In the genomic region with DNA sequence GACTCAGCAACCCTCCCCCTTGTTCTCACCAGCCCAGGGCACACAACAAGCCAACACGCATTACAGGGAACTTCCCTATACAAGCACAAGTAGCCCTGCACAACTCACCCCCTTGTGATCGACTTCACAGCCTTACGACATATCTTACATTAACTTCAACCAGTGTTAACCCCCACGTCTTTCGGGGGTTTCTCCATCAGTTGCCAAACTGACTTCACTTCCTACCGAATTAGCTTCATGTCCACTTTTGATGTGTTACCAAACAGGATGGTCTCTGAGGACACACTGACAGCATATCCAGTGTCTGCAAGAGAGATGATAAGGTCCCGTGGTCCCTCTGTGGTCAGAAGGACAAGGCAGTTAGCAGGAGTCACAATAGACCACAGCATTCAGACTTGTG, we compare ENCODE assay signal across 18 mouse cellular contexts. TPM values are rescaled to one million over a fixed set of nuclear protein-coding genes. Genes with fewer than 3 reads are reported as not detected.
DNase-seq lines count a peak whose midpoint lies in the region; ATAC-seq and TF ChIP-seq lines count a peak whose summit lies in the region.
"Had no signal": no experiment of that assay in that cellular context is flagged by ENCODE, and none has a peak within 500 bp of the region (broad histone marks: within the 10 kb centered on the region; RNA-seq: fewer than 3 reads in every experiment).

No protein-coding gene starts in this region.

- no peak overlapping the region for H3K4me3 ChIP-seq in lung, adult 2 months (replicated peaks; ENCODE audit: extremely low read depth, low read depth, low read length)
- H3K4me3 ChIP-seq: embryonic facial prominence, embryonic 12.5 days; forebrain, embryonic 12.5 days; heart, embryonic 12.5 days; hindbrain, embryonic 15.5 days had no signal

- peak; percentile 67 to 84 for ATAC-seq in hematopoietic stem cell, adult 5-6 weeks (replicated peaks in 1 of 2; ENCODE audit: insufficient read depth in 1 of 2, low FRiP score in 2 of 2, low TSS enrichment in 1 of 2, low read depth in 1 of 2, poor library complexity in 2 of 2, severe bottlenecking in 2 of 2)
- peak; percentile 55; the same call in 1 of the 2 replicates for ATAC-seq in neutrophil, adult 5-6 weeks (ENCODE audit: extremely low read depth, insufficient number of reproducible peaks, low FRiP score, poor library complexity, severe bottlenecking)

- TF ChIP-seq CTCF in lung, adult 2 months (IDR thresholded peaks at IDR 0.05; ENCODE audit: insufficient read depth, low read length) = no peak

- 76% methylated on average over 7 of the region's 7 CpGs for WGBS in lung, adult 2 months

- peak; percentile 26 to 36 for DNase-seq in lung, adult 18-20 months
- DNase-seq in lung, adult 2 months = no peak
- DNase-seq in lung, postnatal 10 days = peak; percentile 3
- DNase-seq in heart, postnatal 25 days (ENCODE audit: low spot score) = no peak
- no peak for DNase-seq in embryo, embryonic 10 days (ENCODE audit: low spot score)
- DNase-seq in right cerebral cortex, postnatal 25 days = no peak
- DNase-seq: cerebellum, postnatal 10 days; left cerebral cortex, postnatal 4 days; thymus, adult 2 months had no signal

- TF ChIP-seq POLR2A in lung, adult 2 months (IDR thresholded peaks at IDR 0.05; ENCODE audit: borderline replicate concordance, extremely low read depth, low read depth, low read length) = no peak

- no peaks in the 10 kb centered on the region for H3K4me1 ChIP-seq in lung, adult 2 months (ENCODE audit: control insufficient read depth, insufficient read depth, low read length)
- H3K4me1 ChIP-seq: embryonic facial prominence, embryonic 12.5 days; forebrain, embryonic 12.5 days had no signal

- intact Hi-C loops in heart, postnatal 25 days (cut with DNase I) = no loop called here

RNA-seq across cellular contexts. Expression of gene Pik3cb, which starts 41.7 kb away (rescaled TPM):
- polyA plus RNA-seq in lung, adult 2 months (2012; rRNA removed) = 6.4 and 11.1 TPM in 2 replicates
- total RNA-seq in hematopoietic stem cell, adult 5-6 weeks (2017) = 4.2 and 5.3 TPM in 2 replicates
- total RNA-seq in neutrophil, adult 5-6 weeks (2017) = 7.9 and 8.0 TPM in 2 replicates
- total RNA-seq in heart, postnatal 25 days (2021) = 10 to 100 TPM in 1 of 2 experiments, 1 to 10 TPM in 1; 9.2 to 10.1 TPM

RNA-seq across cellular contexts. Expression of gene Faiml, which starts 54.9 kb away (rescaled TPM):
- polyA plus RNA-seq in lung, adult 2 months (2012; rRNA removed) = not detected in 2 replicates
- not detected in 2 replicates for total RNA-seq in hematopoietic stem cell, adult 5-6 weeks (2017)
- not detected in 2 replicates for total RNA-seq in neutrophil, adult 5-6 weeks (2017)
- total RNA-seq in heart, postnatal 25 days (2021) = not detected
- total RNA-seq: left cerebral cortex, postnatal 4 days had no signal
- polyA plus RNA-seq: brain, embryonic 14.5 days; C2C12; embryonic facial prominence, embryonic 12.5 days; forebrain, embryonic 12.5 days; heart, embryonic 12.5 days; hindbrain, embryonic 15.5 days; kidney, embryonic 14.5 days; thymus, adult 2 months had no signal

Comparison
In these comparisons a context has a peak if more than half of its experiments do, and no peak if none do; other contexts are left out.
1. DNase-seq: peak in lung, adult 18-20 months (2 of 2) and lung, postnatal 10 days (single experiment); none in lung, adult 2 months (single experiment), heart, postnatal 25 days (single experiment), embryo, embryonic 10 days (single experiment) and right cerebral cortex, postnatal 25 days (single experiment).